Mouse (Mus musculus): ENCODE results near the gene Myrf. TPM values are rescaled to one million over a fixed set of nuclear protein-coding genes. Genes with fewer than 3 reads are reported as not detected.

Myrf gene
- total RNA-seq (2021) = 1 to 10 TPM; 7.6 to 7.7 TPM
- long read RNA-seq, experiment 1, partial matches to known transcripts = 3 of 8 reads
- long read RNA-seq, experiment 1, other reads (novel, unspliced or antisense) = 4 of 8 reads
- long read RNA-seq, experiment 2, partial matches to known transcripts = 5 of 9 reads
- long read RNA-seq, experiment 2, other reads (novel, unspliced or antisense) = 3 of 9 reads

DNA sequence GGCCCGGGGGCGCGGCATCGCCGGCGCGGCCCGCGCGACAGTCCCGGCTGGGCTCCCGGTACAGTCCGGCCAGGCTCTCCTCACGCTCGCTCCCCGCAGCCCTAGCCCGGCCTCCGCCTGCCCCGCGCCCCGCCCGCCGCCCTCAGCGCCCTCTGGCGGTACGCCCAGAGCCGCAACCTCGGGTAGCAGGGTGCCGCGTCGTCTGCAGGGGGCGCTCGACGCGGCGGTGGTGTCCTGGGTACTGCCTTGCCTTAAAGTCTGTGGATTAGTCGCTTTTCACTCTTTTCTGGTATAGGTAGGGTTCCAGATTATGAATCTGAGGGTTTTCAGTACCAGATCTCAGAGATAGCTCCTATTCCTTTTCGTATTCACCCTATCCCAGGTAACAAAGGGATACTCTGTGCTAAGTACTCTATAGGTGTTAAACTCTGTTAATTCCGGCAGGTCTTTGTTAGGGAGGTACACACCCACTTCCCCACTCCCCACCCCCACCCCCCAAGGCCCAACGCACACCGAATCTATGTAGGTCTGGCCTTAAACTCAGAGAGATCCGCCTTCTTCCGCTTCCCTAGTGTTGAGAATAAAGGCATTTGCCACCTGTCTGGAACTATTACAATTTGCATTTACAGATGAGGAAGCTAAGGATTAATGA, at the start of gene Myrf:
TSS of gene Myrf (minus strand) at position 95 of the 652 bp plus-strand sequence.
- intact Hi-C loops (cut with DNase I) = loop anchor here (2.0 kb wide), 1 partner anchor 22 kb away; no protein-coding TSS in a partner anchor
- DNase-seq = peak; percentile 87 to 90

DNA sequence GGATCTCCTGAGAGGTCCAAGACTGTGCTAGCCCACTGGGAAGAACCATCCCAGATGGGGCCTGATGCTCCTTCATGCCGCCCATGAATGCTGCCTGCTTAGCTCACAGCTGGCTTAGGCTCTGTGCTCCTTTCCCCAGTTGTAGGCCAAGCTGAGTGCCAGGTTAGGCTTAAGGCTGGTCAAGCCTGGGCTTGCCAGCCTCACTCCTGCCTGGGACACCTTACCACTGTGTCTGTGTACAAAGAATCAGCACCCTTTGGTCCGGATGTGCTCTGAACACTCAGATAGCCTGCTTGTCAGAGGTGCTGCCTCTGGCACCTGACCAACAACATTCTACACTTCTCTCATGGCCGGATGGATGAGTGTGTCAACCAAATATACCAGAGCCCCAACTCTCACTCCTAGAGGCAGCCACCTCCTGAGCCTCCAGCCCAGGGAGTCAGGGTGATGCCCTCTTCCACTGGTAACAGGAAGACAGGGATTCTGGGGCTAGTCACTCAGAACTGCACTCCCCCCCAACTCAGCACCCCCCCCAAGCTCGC, 49.1 kb upstream of the Myrf start:
- intact Hi-C loops (cut with DNase I) = no loop called here
- DNase-seq = no peak

DNA sequence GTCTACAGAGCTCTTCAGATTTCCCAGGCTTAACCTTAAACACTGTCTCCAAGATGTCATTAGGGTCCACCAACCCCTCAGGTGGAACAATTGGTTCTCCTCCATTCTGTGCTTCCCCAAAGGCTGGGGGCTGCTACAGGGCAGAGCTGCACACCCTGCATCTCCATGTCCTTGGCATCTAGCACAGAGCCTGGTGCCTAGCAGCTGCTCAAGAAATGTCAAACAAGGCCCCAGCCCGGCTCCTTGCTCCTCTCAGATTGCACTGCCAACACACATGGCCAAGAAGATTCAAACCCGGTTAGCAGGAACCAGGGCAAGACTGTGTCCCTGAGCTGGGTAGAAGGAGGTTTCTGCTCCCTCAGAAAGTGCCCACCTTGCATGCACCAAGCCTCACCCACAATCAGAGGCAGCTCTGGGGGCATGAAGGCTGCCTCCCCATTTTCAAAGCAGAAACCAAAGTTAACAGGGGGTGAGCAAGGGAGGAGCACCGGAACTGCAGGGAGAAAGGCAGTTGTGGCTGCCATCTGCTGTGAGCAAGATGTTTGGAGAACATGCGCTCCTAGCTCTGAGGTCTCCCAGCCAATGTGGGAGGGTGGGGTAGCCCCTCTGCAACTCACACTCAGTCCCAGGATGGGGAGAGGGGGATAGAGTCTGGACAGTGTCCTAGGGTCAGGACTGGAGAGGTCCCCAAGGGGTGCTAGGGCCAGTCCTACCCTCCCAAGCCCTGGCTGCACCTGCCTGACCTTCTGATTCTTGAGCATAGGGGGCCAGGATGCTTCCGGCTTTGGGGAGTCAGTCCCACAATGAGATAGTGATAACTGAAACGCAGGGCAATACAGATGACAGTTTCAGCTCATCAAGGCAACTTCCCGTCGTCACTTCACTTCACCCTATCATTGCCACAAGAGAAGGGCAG, 47.8 kb upstream of the Myrf start:
- intact Hi-C loops (cut with DNase I) = no loop called here

DNA sequence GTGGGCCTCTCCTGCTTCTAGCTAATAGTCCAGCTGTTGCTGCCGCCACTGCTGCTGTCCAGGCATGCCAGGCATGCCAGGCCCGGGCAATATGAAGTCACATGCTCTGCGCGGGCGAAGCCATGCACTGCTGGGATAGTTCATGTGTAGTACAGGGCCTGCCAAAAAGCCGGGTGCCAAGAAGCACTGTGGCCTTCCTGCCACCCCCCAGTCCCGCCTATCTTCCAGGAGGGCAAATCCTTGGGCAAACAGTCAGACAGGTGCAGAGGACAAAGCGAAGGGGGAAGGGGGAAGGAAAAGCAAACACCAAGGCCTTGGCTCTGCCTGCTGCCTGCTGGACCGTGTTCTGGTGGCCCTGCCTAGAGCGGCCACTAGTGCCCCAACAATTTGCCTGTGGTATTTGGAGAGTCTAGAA, 45.9 kb upstream of the Myrf start:
- intact Hi-C loops (cut with DNase I) = no loop called here
- no peak for DNase-seq

More for the DNA sequence above, 47.8 kb upstream of the Myrf start:
- DNase-seq = no peak

DNA sequence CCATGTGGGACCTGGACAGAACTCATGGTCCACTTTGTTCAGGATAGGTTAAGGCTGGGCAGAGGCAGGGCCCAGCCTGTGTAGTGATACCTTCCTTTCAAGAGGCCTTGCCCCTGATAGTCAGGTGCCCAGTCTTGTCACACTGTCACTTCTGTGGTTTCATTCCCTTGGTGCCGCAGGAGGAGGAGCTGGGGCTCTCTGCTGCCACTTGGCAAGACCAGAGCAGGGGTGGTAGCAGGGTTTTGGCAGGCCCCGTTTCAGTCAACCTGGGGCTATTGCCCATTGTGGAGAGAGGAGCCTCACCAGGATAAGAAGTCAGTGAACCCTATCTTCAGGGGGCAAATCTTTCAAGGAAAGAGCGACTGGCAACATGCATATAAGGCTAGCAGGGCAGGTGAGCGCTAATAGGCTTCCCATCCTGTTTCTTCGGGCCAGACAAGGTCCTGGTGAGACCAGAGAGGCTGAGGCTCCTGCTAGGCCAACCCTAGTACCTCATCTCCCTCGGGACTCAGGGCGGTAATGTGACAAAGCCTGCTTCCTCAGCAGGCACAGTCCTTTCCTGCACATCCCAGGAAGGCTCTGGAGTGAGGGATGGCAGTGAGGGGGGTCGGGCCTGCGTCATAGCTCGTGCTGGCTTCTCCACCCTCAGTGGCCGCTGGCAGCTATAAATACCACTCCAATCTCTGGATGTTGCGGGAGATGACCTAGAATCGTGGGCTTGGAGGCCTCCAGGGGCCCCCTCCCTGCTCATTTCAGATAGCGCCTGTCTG, 40.4 kb upstream of the Myrf start:
- no peak for DNase-seq

DNA sequence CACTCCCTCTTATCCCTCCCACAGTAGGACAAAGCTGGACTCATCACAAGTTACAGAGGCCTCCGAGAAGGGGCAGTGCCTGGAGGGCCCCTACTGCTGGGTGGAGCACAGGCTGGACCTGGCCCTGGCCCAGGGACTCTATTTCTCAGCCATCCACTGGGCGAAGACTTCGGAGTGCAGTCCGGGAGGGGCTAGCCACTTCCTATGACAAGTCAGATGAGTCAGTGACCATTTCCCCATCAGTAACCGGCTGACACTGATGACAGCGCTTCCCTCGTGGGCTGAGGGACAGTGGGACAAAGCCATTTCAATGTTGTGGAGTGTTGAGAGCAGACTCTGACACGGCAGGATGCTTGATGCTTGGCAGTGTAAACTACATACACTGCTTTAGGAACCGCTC, 39.1 kb upstream of the Myrf start:
- DNase-seq = peak; percentile 50 to 55
- intact Hi-C loops (cut with DNase I) = no loop called here

More for the DNA sequence above, 40.4 kb upstream of the Myrf start:
- intact Hi-C loops (cut with DNase I) = no loop called here

DNA sequence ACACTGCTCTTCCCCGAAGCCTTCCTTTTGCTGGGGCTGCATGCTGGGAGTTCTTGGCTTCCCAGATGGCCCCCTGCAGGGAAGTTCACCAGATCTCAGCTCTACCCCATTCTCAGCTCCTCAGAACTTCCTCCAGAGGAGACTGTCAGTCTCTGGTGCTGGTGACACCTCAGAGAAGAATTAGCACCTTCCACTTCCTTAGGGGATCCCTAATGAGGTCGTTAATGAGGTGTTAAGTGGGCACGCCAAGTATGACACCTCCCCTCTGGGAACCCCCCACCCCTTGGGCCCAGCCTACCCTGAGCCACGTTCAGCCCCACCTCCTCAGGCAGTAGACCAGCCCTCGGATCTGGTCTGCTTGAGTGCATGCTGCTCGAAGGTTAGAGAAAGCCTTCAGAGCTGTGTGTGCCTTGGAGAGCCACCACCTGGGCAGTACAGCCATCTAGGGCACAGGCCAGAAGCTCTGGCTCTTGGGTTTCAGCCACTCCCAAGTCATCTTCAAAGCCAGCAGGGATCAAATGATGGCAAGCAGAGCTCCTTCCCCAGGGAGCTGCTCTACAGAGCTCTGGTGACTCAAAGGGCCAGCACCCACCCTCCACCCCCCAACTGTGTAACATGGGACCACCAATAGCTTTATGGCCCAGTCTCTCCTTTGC, 38.2 kb upstream of the Myrf start:
- intact Hi-C loops (cut with DNase I) = no loop called here
- no peak for DNase-seq

DNA sequence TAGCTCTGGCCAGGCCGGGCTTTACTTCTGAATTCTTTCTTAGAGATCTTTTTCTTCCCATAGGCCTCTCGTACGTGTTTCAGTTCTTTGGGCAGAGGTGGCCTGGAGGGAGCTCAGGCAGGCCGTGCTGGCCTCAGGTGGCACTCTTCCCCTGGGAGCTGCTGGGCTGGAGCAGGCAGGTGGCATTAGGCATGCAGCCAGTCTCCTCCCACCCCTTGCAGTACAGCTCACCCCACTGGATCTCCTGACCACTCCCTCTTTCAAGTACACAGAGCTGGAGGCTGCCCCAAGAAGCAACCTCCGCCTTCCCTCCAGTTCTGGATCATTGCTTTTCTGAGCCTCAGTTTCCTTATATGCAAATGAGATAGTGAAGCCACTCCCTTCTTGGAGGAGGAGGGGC, 37.2 kb upstream of the Myrf start:
- intact Hi-C loops (cut with DNase I) = no loop called here
- DNase-seq = no peak

DNA sequence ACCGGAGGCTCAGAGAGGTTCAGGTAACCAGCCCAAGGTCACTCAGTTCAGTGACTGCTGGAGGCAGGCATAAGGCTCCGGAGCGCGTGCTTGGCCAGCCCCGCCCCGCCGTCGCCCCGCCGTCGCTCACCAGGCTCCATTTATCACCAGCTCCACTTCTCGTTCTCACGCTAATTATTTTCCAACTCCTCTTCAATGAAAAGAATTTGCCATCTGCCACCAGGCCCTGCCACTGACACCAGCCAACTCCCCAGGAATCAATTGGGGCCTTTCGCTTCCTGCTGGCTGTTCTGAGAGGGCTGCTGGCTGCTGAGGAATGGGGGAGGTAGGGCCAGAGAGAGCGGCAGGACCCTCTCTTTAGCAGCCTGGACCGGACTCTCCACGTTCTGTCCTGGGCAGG, 36.8 kb upstream of the Myrf start:
- no peak for DNase-seq
- intact Hi-C loops (cut with DNase I) = no loop called here

DNA sequence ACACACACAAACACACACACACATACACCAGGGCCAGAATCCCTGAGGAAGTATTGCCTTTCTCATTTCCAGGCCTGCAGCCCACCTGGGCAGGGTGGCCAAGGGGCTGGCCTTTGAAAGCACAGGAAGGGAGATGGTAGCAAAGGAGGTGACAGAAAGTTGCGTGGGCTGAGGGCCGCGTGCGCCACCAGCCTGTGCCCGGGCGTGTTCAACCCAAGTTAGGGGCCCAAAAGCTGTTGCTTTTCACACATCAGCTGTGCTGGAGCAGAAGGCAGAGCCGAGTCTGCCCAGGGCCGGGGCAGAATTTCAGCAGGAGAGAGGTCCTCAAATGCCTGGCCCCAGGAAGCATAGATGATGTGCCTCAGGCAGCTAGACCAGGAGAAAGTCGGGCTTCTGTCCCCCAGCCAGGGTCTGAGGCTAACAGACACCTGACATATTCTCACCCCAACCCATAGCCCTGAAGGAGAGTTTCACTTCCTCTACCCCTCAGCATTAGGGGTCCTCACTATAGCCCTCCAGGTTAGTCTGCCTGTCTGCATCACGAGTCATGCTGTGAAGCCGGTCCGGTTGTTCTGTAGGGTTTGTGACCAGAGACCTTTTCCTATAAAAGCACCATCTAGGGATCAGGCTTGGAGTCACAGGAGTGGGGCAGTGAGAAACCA, 36.1 kb upstream of the Myrf start:
- intact Hi-C loops (cut with DNase I) = no loop called here
- no peak for DNase-seq

DNA sequence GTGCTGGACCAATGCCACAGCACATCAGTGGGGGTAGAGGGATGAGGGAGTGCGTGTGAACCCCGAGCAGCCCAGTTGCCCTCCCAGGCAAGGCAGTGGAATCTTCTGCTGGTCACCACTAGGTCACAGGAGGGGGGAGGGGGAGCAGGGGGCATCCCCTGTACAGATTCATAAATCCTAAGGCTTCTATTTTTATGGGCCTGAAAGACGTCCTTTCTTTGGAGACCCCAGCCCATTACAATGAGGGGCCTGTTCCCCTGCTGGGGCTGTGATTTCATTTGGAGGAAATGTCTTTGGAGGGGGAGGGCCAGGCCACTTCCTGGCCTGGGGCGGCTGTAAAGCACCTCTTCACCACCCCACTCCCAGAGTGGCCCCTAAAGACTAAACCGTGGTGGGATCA, 33.5 kb upstream of the Myrf start:
- intact Hi-C loops (cut with DNase I) = no loop called here
- DNase-seq = no peak

DNA sequence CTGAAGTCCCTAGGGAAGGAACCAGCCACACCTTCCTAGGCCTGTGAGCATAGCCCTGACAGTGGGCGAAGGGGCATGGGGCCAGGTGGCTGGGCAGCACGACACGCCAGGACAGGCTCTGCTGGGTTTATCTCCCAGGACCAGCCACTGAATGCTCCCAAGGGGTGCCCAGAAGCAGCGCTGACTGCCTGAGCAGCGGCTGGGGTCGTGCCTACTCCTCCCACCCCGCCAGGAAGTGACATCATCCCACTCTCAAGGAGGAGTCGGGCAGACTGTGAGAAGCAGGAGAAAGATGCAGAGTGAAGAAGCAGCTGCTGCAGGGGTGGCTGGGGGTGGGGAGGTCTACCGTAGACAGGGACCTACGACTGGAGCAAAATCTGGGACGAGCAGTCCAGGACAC, 32.2 kb upstream of the Myrf start:
- intact Hi-C loops (cut with DNase I) = no loop called here
- peak; percentile 48 to 75 for DNase-seq

DNA sequence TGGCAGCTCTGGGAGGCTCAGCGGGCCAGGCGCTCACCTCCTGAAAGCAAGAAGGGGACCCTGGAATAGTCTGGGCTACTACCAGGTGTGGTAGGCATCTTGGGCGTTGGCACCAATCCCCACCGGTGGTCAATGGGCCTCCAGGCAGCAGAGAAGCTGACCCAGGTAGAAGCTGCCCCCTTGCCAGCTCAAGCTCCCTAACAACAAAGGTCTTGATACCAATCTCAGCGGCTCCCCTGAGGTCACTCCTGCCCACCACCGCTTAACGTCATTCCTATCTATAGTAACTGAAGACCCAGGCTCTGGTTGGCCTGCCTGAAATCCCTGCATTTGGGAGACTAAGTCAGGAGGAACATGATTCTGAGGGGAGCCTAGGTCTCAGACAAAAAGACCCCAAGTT, 31.0 kb upstream of the Myrf start:
- intact Hi-C loops (cut with DNase I) = no loop called here
- no peak for DNase-seq

DNA sequence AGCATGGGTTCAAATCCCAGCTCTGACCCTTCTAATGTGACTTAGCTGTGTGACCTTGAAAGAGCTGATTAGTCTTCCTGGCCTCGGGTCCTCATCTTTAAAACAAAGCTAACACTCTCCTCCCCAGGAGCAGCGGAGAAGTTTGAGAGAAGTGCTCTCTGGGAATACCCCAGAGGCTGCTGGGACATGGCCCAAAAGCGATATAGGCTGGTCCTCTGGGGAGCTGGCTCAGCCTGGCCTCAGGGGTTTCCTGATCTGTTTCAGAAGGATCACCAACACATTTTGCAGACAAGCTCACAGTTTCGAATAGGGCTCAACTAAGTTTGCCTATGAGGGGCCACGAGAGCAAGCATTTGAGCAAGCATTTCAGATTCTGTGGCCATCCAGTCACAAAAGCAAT, 29.8 kb upstream of the Myrf start:
- no peak for DNase-seq
- intact Hi-C loops (cut with DNase I) = no loop called here

DNA sequence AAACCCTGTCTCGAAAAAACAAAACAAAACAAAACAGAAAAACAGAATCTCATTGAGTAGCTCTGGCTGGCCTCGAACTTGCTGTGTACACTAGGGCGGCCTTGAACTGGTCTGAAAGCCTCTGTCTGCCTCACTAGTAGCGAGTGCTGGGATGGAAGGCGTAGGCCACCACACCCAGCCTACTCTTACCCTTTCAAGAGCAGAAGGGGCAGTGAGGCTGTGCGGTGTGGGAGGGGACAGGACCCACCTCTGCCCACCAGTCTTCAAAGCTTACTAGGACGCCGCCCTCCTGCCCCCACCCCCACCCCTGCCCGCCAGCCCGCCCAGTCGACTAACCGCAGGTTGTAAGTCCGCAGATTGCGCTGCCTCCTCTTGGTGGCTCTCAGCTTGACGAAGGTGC, 28.3 kb upstream of the Myrf start:
- intact Hi-C loops (cut with DNase I) = no loop called here

DNA sequence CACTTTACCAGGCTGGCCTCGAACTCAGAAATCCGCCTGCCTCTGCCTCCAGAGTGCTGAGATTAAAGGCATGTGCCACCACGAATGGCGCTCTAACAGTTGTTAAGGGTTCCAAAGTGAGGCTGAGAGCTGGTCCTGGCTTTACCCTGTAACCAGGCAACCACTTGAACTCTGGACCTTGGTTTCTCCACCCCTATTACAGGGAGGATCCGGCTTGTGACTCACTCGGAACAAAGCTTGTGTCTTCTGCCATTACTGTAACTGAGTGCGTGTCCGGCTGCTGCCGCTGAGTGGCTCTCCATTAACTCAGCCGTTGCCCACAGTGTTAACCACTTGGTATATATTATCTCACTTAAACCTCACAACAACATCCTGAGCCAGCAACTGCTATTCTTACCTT, 27.4 kb upstream of the Myrf start:
- DNase-seq = no peak
- intact Hi-C loops (cut with DNase I) = no loop called here

More for the DNA sequence above, 28.3 kb upstream of the Myrf start:
- no peak for DNase-seq

DNA sequence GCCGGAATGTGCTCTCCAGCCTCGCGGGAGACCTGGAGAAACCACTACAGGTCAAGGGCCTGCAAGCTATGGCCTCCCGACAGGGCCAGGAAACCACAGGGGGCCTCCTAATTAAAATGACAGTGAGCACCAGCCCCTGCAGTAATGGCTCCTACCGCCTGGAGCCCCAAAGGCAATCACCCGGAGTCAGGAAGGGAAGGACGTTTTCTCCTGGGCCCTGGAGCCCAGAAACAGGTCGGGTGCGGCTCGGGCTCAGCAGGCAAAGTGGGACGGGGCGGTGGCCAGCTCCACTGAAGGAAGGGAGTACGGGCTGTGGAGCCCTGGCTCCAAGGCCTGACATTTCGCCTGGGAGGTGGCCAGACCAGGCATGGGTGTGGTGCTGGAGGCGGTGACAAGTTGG, 26.5 kb upstream of the Myrf start:
- intact Hi-C loops (cut with DNase I) = no loop called here
- peak; percentile 49 to 55 for DNase-seq

DNA sequence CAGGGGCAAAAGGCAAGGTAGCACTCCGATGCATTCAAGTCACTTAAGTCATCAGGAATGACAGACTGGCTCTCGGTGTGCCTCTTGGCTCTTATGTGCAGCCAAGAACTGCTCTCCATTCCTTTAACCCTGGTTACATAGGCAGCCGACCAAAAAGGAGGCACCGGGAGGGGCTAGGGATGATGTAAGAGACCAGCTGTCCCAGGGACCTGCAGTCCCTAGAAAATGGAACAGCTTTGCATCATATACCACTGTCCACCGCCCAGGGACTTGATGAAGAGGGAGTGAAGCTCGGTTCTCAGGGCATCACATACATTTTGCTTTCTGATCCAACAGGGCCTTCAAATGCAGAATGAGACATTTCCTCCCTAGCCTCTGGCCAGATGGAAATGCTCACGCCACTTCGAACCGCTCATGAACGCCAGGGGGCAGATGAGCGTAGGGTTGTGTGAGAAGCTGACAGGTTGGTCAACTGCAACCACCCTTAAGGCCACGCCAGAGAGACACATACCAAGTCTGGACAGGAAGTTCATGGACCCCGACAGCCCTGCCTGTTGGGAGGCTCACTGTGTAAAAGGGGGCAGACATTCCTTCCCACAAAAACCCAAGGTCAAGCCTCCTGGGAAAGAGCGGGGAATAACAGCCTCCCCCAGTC, 25.8 kb upstream of the Myrf start:
- DNase-seq = peak; percentile 85 to 90
- intact Hi-C loops (cut with DNase I) = loop anchor here (1.0 kb wide), 1 partner anchor 39 kb away; no protein-coding TSS in a partner anchor

DNA sequence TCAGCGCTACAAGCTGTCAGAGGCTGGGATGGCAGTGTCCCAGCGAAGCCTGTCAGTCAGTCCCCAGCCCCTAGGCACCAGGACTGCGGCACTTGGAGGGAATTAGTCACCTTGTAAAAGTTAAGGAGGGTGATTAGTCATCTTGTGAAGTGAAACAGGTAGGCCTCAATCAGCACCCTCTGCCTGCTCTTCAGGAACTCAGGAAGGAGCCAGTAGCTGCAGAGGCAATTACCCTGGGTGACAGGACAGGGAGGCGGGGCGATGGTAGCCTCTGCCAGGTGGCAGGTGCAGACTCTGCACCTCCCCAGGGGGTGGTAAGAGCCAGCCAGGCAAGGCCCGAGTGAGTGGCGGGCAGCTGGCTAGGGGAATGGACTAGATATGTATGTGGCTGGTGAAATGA, 20.8 kb upstream of the Myrf start:
- no peak for DNase-seq
- intact Hi-C loops (cut with DNase I) = no loop called here
